Mouse (Mus musculus): ENCODE data around the gene Tango6. TPM values are rescaled to one million over a fixed set of nuclear protein-coding genes. Genes with fewer than 3 reads are reported as not detected.

The Tango6 gene
- polyA plus RNA-seq, 1 experiment from 2014 or later: 9.1 TPM

- Histone ChIP-seq H3K27ac (ENCODE audit: low read depth) (no peak overlapping the region), H3K4me3 (ENCODE audit: low read depth, low read length) (no peak overlapping the region), H3K4me2 (ENCODE audit: low read length) (no peak overlapping the region), H3K9me3 (ENCODE audit: control insufficient read depth, low read length) (no peaks in the 10 kb centered on the region), H3K4me1 (replicated peaks; ENCODE audit: control insufficient read depth, insufficient read depth, low read length) (no peaks in the 10 kb centered on the region), H3K27me3 (replicated peaks; ENCODE audit: control insufficient read depth, insufficient read depth, low read length) (no peaks in the 10 kb centered on the region), H3K9ac (ENCODE audit: low read length) (no peak overlapping the region), H3K36me3 (ENCODE audit: control insufficient read depth, insufficient read depth, low read length) (no peaks in the 10 kb centered on the region)
- WGBS: 93% methylated on average over 9 of the region's 9 CpGs
- ATAC-seq (replicated peaks; ENCODE audit: low FRiP score, low TSS enrichment, low read depth): no peak
- DNase-seq (ENCODE audit: low spot score): no peak
Measured at GRCm38 (mm10) chr8:106770596-106771179, 87.8 kb downstream of the Tango6 start.

- Histone ChIP-seq H3K36me3 (ENCODE audit: control insufficient read depth, insufficient read depth, low read length) (no peaks in the 10 kb centered on the region), H3K4me2 (ENCODE audit: low read length) (no peak overlapping the region), H3K27me3 (replicated peaks; ENCODE audit: control insufficient read depth, insufficient read depth, low read length) (no peaks in the 10 kb centered on the region), H3K4me1 (replicated peaks; ENCODE audit: control insufficient read depth, insufficient read depth, low read length) (no peaks in the 10 kb centered on the region), H3K27ac (ENCODE audit: low read depth) (no peak overlapping the region), H3K9ac (ENCODE audit: low read length) (no peak overlapping the region), H3K4me3 (ENCODE audit: low read depth, low read length) (no peak overlapping the region), H3K9me3 (ENCODE audit: control insufficient read depth, low read length) (no peaks in the 10 kb centered on the region)
- 82% methylated on average over 6 of the region's 6 CpGs for WGBS
- no peak for ATAC-seq (replicated peaks; ENCODE audit: low FRiP score, low TSS enrichment, low read depth)
- no peak for DNase-seq (ENCODE audit: low spot score)
Measured at GRCm38 (mm10) chr8:106772094-106772493, 89.2 kb downstream of the Tango6 start.

DNA sequence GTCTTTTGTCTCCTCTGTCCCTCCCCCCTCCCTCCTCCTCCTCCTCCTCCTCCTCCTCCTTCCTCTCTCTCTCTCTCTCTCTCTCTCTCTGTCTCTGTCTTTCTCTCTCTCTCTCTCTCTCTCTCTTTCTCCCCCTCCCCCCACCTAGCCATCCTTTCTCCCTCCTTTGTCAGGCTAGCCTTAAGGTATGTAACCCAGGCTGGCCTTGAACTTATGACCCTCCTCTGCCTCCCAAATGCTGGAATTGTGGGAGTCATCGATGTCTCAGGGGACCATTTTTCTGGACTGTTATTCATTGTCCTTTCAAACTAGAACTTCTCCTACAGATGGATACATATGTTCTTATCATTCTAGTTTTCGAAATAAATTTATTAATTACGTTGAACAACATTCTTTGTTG lies 89.6 kb downstream of the Tango6 start:
- 92% methylated on average over 3 of the region's 3 CpGs for WGBS
- no peaks in the 10 kb centered on the region for H3K27me3 ChIP-seq (replicated peaks; ENCODE audit: control insufficient read depth, insufficient read depth, low read length)

GRCm38 (mm10) chr8:106774567-106775320 lies 91.9 kb downstream of the Tango6 start:
- WGBS: 87% methylated on average over 8 of the region's 8 CpGs
- Histone ChIP-seq H3K36me3 (ENCODE audit: control insufficient read depth, insufficient read depth, low read length) (no peaks in the 10 kb centered on the region), H3K9me3 (ENCODE audit: control insufficient read depth, low read length) (no peaks in the 10 kb centered on the region), H3K27me3 (replicated peaks; ENCODE audit: control insufficient read depth, insufficient read depth, low read length) (no peaks in the 10 kb centered on the region), H3K4me3 (ENCODE audit: low read depth, low read length) (no peak overlapping the region), H3K27ac (ENCODE audit: low read depth) (no peak overlapping the region), H3K4me2 (ENCODE audit: low read length) (no peak overlapping the region), H3K9ac (ENCODE audit: low read length) (no peak overlapping the region), H3K4me1 (replicated peaks; ENCODE audit: control insufficient read depth, insufficient read depth, low read length) (no peaks in the 10 kb centered on the region)
- no peak for ATAC-seq (replicated peaks; ENCODE audit: low FRiP score, low TSS enrichment, low read depth)
- DNase-seq (ENCODE audit: low spot score): no peak

More for the DNA sequence above, 89.6 kb downstream of the Tango6 start:
- Histone ChIP-seq H3K4me1 (replicated peaks; ENCODE audit: control insufficient read depth, insufficient read depth, low read length) (no peaks in the 10 kb centered on the region), H3K4me3 (ENCODE audit: low read depth, low read length) (no peak overlapping the region), H3K9me3 (ENCODE audit: control insufficient read depth, low read length) (no peaks in the 10 kb centered on the region), H3K36me3 (ENCODE audit: control insufficient read depth, insufficient read depth, low read length) (no peaks in the 10 kb centered on the region), H3K9ac (ENCODE audit: low read length) (no peak overlapping the region), H3K4me2 (ENCODE audit: low read length) (no peak overlapping the region), H3K27ac (ENCODE audit: low read depth) (no peak overlapping the region)
- ATAC-seq (replicated peaks; ENCODE audit: low FRiP score, low TSS enrichment, low read depth) (no peak), DNase-seq (ENCODE audit: low spot score) (no peak)

- H3K36me3 ChIP-seq (ENCODE audit: control insufficient read depth, insufficient read depth, low read length): no peaks in the 10 kb centered on the region
- ATAC-seq (replicated peaks; ENCODE audit: low FRiP score, low TSS enrichment, low read depth) (no peak), DNase-seq (ENCODE audit: low spot score) (no peak)
- no peak overlapping the region for H3K4me2 ChIP-seq (ENCODE audit: low read length)
- no peak overlapping the region for H3K4me3 ChIP-seq (ENCODE audit: low read depth, low read length)
- H3K9ac ChIP-seq (ENCODE audit: low read length): no peak overlapping the region
- WGBS: 72% methylated on average over 4 of the region's 4 CpGs
- H3K27ac ChIP-seq (ENCODE audit: low read depth): no peak overlapping the region
- no peaks in the 10 kb centered on the region for H3K27me3 ChIP-seq (replicated peaks; ENCODE audit: control insufficient read depth, insufficient read depth, low read length)
- H3K9me3 ChIP-seq (ENCODE audit: control insufficient read depth, low read length): no peaks in the 10 kb centered on the region
- H3K4me1 ChIP-seq (replicated peaks; ENCODE audit: control insufficient read depth, insufficient read depth, low read length): no peaks in the 10 kb centered on the region
Measured at GRCm38 (mm10) chr8:106789623-106790022, 106.8 kb downstream of the Tango6 start.

DNA sequence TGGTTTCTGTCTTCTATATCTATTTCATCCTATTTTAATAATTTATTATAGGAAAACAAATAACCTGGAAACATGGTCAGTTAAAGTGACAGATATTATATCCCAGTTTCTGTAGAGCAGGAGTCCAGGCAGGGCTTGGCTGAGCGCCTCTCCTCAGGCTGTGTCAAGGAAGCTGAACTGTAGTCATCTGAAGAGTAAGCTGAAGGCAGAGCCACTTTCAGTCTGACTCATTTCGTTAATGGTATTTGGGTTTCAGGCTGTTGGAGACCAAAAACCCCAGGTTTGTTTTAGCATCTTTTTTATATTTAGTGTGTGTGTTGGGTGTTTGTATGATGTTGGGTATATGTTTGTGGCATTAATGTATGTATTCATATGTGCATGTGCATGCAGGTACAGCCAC lies 112.0 kb downstream of the Tango6 start:
- H3K4me3 ChIP-seq (ENCODE audit: low read depth, low read length): no peak overlapping the region
- H3K36me3 ChIP-seq (ENCODE audit: control insufficient read depth, insufficient read depth, low read length): no peaks in the 10 kb centered on the region
- no peaks in the 10 kb centered on the region for H3K27me3 ChIP-seq (replicated peaks; ENCODE audit: control insufficient read depth, insufficient read depth, low read length)
- no peak overlapping the region for H3K27ac ChIP-seq (ENCODE audit: low read depth)
- no peaks in the 10 kb centered on the region for H3K9me3 ChIP-seq (ENCODE audit: control insufficient read depth, low read length)
- DNase-seq (ENCODE audit: low spot score): no peak
- no peaks in the 10 kb centered on the region for H3K4me1 ChIP-seq (replicated peaks; ENCODE audit: control insufficient read depth, insufficient read depth, low read length)
- 93% methylated on average over 2 of the region's 2 CpGs for WGBS
- ATAC-seq (replicated peaks; ENCODE audit: low FRiP score, low TSS enrichment, low read depth): no peak
- H3K4me2 ChIP-seq (ENCODE audit: low read length): no peak overlapping the region
- no peak overlapping the region for H3K9ac ChIP-seq (ENCODE audit: low read length)

DNA sequence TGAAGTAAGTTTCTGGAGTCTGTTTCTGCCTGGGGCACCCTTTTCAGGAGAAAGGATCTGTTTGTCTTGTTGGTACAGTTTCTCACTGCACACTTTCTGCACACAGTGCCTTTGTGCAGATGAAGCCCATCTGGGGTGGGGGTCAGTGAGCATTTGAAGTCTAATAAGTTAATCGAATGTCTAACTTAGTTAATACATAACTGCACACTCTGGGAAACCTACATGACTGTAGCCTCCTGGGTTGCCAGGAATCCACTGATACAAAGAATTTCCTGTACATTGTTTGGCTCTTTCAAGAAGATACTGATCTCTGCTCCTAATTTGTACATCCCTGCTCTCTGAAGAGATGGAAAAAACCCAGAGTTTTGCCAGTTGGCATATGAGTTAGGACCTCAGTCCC lies 117.0 kb downstream of the Tango6 start:
- Histone ChIP-seq H3K4me1 (replicated peaks; ENCODE audit: control insufficient read depth, insufficient read depth, low read length) (no peaks in the 10 kb centered on the region), H3K4me2 (ENCODE audit: low read length) (no peak overlapping the region), H3K27me3 (replicated peaks; ENCODE audit: control insufficient read depth, insufficient read depth, low read length) (no peaks in the 10 kb centered on the region), H3K9me3 (ENCODE audit: control insufficient read depth, low read length) (no peaks in the 10 kb centered on the region), H3K4me3 (ENCODE audit: low read depth, low read length) (no peak overlapping the region), H3K9ac (ENCODE audit: low read length) (no peak overlapping the region), H3K36me3 (ENCODE audit: control insufficient read depth, insufficient read depth, low read length) (no peaks in the 10 kb centered on the region), H3K27ac (ENCODE audit: low read depth) (no peak overlapping the region)
- DNase-seq (ENCODE audit: low spot score): no peak
- no peak for ATAC-seq (replicated peaks; ENCODE audit: low FRiP score, low TSS enrichment, low read depth)
- 65% methylated on average over 1 of the region's 1 CpGs for WGBS

DNA sequence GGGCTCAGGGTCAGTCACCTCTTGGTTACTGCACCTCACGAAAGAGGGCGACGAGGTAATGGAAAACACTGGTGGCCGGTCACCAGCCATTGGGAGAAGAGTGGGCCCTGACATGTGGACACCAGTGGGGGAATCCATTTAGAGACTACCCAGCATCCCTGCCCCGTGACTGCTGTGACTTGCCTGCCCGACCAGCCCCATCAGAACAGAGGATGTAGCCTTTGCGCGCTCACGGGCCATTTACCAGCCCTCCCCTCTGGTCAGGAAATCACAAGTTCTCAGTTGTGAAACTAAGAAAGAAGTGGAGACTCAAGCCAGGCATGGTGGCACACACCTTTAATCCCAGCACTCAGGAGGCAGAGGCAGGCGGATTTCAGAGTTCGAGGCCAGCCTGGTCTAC lies 118.4 kb downstream of the Tango6 start:
- no peaks in the 10 kb centered on the region for H3K4me1 ChIP-seq (replicated peaks; ENCODE audit: control insufficient read depth, insufficient read depth, low read length)
- H3K4me3 ChIP-seq (ENCODE audit: low read depth, low read length): no peak overlapping the region
- no peaks in the 10 kb centered on the region for H3K27me3 ChIP-seq (replicated peaks; ENCODE audit: control insufficient read depth, insufficient read depth, low read length)
- 0 out of 2 replicates have a peak, but pooled peaks cover 3% of the 10 kb centered on the region for H3K9me3 ChIP-seq (ENCODE audit: control insufficient read depth, low read length)
- no peak overlapping the region for H3K27ac ChIP-seq (ENCODE audit: low read depth)
- no peak overlapping the region for H3K9ac ChIP-seq (ENCODE audit: low read length)
- DNase-seq (ENCODE audit: low spot score): no peak
- no peak overlapping the region for H3K4me2 ChIP-seq (ENCODE audit: low read length)
- no peak for ATAC-seq (replicated peaks; ENCODE audit: low FRiP score, low TSS enrichment, low read depth)
- 89% methylated on average over 11 of the region's 11 CpGs for WGBS
- H3K36me3 ChIP-seq (ENCODE audit: control insufficient read depth, insufficient read depth, low read length): no peaks in the 10 kb centered on the region

Data from intestine, embryonic 14.5 days (tissue).